Mouse (Mus musculus): ENCODE results near the gene Ascl5.

DNA sequence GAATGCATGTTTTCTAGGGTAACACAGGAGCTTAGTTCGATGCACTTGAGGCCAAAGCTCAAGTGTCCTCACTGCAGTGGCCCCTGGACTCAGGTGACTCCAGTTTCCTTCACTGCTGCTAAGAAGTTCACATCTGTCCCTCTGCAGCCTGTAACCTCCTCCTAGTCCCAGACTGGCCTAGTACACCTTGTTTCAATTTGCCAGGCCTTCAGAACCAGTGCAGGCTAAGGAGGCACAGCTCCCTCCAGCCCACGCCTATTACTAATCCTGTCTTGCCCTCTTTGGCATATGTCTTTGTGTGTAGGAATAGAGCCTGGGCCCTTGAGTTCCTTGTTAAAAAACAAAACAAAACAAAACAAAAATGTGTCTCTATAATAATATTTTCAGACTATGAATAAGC, 33.3 kb upstream of the Ascl5 start:
- TF ChIP-seq CTCF (IDR thresholded peaks at IDR 0.05; ENCODE audit: extremely low read depth, insufficient read depth, insufficient read length, insufficient replicate concordance): no peak
- no peak for TF ChIP-seq POLR2A (IDR thresholded peaks at IDR 0.05; ENCODE audit: low read depth, low read length)
